Mouse (Mus musculus): ENCODE measurements around the gene Hbb-bh2.
"Not testable (repeated sequence)": the region's sequence is repeated elsewhere in the genome, so short reads cannot be mapped to it uniquely, and the experiment has no call there.

Hbb-bh2 gene

DNA sequence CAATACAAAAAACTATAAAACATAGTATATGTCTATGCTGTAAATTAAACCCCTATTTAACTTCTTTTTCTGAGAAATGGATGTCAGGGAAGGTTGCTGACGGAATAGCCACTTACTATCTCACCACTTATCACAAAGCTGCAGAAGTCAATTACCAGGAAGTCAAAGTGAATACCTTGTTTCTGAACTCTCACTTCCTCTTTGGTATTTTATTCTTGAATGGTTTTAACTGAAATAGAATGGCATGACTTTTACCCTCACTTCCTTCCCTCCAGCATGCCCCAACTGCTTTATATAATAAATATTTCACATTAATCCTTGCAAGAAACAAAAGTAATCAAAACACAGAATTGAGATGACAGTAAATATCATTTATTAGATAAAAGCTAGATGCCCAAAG lies 28.1 kb downstream of the Hbb-bh2 start:
- no peak for DNase-seq (ENCODE audit: low spot score in 2 of 2)

DNA sequence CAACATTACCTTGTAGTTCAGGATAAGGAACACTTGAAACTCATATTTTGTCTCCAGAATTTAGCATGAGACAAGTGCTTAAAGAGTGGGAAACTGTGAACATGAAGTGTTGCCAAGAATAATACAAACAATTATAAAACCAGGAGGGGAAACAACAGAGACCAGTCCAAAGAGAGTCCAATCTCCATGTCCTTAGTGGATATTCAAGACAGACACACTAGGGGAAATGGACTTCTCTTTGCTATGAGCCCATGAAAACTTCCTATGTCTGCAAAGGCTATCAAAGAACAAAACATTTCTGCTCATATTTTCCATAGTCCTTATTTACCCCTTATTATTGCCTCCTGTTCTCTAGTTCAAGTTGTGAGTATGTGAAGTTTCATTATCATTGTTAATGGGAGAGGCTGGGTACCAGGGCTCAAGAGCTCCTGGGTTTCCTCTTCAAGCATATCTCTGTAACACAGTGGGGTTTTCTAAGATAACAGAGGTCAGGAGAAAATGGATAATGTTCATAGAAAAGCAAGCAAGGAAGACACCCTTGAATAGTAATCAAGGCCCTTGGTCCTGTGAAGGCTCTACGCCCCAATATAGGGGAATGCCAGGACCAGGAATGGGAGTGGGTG lies 29.0 kb downstream of the Hbb-bh2 start:
- no peak for DNase-seq (ENCODE audit: low spot score in 2 of 2)

DNA sequence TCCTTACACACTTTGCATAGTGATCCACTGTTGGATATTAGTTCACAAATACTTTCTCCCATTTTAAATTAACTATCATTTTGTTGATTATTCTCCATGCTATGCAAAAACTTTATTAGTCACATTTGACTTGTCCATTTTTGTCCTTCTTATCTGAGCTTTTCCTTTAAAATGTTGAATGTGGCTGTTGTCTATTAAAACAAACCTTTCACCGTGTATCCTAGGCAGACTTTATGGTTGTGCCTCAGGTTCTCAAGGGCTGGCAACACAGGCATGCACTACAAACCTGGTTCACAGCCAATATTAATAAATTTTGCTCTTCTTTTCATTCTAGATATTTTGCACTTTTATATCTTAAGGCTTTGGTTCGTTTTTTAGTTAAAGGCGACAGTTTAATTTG lies 29.6 kb downstream of the Hbb-bh2 start:
- DNase-seq (ENCODE audit: low spot score in 2 of 2) = no peak

DNA sequence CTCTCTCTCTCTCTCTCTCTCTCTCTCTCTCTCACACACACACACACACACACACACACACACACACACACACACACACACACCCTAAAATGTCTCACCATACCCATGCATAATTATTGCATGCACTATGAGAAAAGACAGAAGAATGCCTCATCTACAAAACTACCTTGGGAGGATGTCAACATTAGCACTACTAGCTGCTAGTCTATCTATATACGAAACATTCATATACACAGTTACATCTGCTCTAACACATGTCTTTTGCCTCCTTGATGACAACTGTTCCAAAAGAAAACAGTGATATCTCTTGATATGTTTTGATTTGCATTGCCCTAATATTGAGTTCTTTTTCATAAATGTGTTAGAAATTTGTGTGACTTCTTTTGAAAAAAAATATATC lies 30.0 kb downstream of the Hbb-bh2 start:
- no peak for DNase-seq (ENCODE audit: low spot score in 2 of 2)

DNA sequence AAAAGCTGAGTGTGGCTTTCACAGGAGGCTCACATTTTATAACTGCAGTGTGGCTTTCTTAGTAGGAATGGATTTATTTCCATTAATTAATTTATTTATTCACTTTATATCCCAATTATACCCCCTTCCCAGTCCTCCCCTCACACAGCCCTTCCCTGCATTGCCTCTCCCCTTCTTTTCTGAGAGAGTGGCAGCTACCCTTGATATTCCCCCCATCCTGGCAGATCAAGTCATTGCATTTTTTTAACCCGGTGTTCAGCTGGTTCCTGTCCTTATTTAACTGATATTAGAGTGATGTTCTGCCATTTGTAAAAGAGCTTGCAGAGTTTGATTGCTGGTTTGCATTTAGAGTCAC lies 30.5 kb downstream of the Hbb-bh2 start:
- DNase-seq (ENCODE audit: low spot score in 2 of 2) = no peak

DNA sequence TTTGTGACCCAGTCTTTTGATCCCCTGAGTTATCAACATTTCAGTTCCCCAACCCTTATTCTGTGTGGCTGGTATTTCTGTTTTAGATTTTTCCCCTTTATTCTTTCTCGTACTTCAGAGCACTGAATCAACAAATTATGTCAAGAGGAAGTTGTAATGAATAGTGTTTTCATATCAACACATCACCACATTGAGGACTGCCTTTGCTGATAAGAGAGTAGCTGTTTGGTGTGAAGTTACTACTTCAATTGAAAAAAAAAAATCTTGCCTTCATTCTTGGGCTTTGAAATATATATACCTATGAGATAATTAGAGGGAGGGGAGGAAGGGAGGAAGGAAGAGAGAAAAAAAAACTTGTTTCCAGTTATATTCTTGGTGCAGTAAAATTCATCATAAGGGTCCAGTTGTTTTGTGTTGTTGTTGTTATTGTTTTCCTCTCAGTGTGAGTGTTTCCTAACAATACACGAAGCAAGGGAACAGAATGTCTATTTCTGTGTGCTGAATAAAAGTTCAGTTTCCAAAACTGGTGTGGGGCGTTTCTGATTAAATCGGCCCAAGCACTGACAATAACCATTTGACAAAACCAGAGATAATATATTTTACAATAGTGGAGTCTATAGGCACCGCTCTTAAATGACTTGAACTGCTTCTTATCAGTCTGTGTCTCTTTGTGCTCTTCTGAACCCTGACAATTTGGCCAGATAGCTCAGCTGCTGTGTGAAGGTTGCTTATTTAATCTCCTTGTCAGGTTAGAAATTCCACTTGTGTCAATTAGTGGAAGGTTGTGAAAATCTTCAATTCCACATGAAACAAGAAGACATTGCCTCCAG lies 31.1 kb downstream of the Hbb-bh2 start:
- DNase-seq (ENCODE audit: low spot score in 2 of 2) = no peak

DNA sequence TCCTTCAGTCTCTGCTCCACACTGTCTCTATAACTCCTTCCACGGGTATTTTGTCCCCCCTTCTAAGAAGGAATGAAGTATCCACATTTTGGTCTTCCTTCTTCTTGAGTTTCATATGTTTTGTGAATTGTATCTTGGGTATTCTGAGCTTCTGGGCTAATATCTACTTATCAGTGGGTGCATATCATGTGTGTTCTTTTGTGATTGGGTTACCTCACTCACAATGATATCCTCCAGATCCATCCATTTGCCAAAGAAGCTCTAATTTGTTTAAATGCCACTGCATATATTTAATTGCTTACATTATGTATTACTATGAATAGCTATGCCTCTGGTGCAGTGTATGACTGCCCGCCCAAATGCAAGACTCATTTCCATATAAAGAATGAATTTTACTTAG lies 32.2 kb downstream of the Hbb-bh2 start:
- not testable (repeated sequence) for DNase-seq (ENCODE audit: low spot score in 2 of 2)

DNA sequence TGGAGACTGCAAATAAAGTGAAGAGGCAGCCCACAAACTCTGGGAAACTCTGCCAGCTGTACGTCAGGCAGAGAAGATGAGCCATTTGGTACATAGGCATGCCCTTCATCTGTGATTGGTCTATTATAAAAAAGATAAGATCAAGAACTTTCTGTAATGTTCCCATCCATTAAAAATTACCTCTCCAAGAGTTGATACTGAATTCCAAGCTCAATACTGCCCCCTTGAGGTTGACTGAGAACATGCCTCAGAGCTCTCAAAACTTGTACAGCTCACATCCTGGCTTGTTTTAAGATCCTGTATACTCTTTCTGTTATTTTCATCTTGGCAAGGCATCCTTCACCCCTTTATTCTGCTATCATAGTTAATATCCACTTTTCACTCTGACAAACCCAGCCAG lies 33.5 kb downstream of the Hbb-bh2 start:
- no peak for DNase-seq (ENCODE audit: low spot score in 2 of 2)

DNA sequence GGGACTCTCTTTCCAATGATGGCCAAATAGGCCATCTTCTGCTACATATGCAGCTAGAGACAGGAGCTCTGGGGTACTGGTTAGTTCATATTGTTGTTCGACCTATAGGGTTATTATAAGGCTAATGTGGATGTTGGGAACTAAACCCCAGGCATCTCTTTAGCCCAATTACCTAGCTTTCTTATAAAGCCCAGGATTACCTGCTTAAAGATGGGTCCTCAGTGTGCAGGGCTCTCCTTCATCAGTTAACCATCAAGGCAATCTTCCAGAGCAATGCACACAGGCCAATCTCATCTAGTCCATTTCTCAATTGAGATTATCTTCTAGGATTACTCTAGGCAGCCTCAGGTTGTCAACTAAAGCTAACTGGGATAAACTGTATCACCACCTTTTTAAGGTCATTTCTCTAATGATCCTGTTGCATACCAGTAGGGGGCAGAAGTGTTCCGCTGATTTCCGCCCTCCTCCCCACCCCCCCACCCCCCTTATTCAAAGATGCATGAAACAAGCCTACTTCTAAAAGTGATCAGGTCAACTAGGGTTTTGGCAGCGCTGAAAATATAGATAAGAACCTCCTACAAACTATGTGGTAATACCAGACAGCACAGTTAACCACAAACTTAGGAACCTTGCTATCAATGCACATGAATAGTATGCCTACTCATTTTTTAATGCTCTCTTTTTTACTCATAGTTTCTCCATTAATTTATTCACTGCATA lies 47.5 kb downstream of the Hbb-bh2 start:
- no peak for DNase-seq (ENCODE audit: low spot score in 2 of 2)

DNA sequence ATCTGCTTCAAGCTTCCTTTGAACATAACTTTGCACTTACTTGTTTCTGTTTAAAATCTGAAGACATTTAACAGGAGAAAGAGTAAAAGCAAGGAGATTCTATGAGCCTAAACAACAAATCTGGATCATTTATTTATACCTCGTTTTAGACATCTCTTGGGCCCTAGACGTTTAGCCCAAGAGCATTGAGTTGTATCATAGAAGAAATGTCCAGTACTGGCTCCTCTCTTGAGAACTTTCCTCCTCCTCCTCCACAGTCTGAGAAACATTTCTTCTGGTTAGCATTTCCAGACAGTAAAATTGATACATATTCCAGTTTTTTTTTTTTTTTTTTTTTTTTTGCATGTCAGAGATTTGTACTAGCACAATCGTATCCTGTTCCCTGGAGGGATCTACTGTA lies 48.6 kb downstream of the Hbb-bh2 start, which contains the start of gene Olfr67:
TSS of gene Olfr67 (minus strand) at position 101 of the 400 bp plus-strand sequence.
- DNase-seq (ENCODE audit: low spot score in 2 of 2) = no peak

Data from frontal cortex, postnatal 25 days (tissue).